Mouse (Mus musculus): ENCODE measurements around the gene Prn.
A peak's percentile ranks its signal among the peaks of the same experiment; 100 is the strongest.

Gene Prn

DNA sequence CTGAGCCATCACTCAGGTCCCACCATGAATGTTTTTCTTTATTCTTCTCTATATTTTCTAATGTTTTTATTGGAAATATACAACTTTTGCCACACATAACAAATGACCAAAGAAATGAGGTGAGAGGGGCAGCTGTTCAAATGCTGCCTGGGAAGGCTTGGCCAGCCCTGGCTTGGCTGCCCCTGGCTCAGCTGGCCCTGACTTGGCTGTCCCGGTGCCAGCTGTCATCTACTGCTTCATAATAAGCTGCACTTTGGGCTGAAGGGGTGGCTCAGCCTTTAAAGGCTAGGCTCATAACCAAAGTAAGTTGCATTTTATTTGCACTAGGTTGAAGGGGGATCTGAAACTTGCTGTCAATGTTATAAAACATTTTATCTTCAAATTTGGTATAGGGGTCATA lies 2.9 kb upstream of the Prn start:
- DNase-seq (ENCODE audit: low read depth, low spot score): no peak

DNA sequence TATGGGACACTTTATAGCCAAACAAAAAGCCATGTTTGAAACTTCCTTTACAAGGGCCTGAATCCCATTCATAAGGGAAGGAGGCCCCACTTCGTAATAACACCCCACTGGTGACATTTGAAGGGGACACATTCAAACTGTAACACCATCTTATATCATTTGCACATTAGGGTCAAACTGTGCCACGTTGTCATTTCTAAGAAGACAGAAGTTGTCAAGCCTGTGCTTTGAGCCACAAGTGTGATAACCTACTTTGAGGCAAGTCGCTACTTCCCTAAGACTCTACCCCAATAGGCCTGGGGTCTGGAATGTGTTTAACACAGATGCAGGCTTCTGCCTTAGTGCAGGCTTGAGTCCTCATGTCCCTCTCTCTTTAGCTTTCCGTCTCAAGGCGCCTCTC lies 2.4 kb upstream of the Prn start:
- DNase-seq (ENCODE audit: low read depth, low spot score): no peak

DNA sequence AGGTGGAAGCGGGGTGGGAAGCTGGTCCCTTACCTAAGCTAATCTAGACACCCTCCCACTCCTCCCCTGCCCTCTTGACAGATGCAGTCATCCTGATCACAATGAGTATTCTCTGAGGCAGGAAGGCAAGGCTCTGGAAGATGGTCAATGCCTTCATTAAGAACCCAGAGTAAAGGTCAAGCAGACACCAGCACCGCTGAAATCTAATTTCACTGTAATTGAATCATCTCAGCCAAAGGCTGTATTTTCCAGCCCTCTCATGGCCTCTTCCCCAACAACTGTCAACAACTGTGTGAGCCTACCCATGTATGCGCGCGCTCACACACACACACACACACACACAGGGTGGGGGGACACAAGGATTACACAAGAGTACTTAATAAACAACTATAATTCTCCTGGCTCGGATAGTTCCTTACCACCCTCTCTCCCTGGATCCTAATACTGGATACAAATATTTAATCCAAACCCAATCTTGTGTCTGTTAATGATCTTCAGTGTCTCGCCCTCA lies 1.4 kb upstream of the Prn start:
- DNase-seq (ENCODE audit: low read depth, low spot score): no peak

DNA sequence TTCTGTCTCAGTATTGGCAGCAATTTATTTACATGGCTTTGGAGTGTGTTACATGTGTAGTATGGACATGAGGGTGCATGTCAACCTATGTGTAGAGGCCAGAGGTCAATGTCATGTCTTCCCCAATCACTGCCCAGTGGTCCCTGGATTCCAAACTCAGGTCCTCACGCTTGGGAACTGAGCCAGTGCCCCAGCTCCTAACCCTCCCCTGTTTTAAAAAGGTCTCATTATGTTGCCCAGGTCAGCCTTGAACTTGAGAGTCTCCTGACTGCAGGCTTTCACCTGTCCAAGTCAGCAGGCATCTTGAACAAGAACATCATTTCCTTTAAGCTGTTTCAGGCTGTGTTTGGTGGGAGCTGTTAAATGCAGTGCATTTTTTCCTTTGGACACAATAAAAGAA lies 851 bp upstream of the Prn start:
- DNase-seq (ENCODE audit: low read depth, low spot score): no peak

DNA sequence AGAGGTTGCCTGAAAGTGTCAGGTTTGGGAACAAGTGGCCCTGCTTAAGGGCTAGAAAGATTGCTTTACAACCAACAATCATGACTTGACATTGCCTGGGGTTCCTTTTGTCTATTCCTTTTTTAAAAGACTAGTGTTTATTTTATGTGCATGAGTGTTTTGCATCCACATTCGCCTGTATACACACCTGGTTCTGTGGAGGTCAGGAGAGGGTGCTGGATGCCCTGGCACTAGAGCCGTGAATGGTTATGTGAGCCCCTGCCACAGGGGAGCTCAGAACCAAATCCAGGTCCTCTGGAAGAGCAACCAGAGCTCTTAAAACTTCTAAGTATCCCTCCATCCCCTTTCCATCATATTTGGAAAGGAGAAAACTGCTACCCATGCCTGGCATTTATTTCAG lies 1.1 kb downstream of the Prn start:
- no peak for DNase-seq (ENCODE audit: low read depth, low spot score)

DNA sequence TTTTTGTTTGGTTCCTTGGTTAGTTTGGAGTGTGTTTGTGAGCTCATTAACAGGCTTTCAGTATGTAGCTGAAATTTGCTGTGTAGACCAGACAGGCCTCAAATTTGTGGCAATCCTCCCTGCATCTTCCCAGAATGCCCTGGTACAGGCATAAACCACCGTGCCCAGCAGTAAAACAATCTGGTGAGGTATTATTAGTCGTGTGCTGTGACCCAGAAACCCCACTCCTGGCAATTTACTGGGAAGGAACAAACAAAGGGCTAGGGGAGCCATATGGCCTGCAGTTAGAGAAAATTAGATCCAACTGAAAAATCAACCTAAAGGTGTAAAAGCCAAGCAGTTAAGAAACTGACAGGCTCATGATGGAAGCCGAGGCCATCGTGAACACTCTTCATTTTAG lies 1.6 kb downstream of the Prn start:
- peak; percentile 95 for DNase-seq (ENCODE audit: low read depth, low spot score)

DNA sequence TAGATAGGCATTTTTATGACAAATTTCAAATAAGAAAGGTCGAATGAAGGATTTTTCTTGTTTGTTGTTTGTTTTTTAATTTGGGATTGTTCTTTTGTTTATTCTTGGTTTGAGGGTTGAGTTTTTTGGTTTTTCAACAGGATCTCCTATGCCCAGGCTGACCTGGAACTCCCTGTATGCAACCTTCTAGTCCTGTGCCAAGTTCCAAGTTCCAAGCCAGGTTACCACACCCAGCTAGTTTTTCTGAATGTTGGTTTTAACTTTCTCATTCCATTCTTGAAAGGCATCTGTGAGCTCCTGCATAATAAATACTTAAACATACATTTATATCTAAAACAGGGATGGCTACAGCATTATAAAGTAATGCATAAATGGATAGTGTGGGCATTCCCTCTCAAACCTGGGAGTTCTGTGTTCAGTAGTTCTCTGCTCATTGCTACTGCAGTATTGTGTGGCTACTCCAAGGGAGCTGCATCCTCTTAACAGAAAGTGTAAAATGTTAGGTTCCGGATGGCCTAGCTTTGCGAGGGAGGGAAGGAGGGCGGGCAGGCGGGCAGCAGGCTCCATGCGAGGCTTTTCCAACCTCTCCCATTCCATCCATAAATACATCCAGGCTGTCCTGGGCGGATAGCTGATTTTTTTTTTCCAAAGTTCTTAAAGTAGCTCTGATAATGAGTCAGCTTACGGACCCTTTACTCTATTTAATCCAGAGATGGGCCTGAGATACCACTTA lies 2.9 kb downstream of the Prn start:
- peak; percentile 45 for DNase-seq (ENCODE audit: low read depth, low spot score)

DNA sequence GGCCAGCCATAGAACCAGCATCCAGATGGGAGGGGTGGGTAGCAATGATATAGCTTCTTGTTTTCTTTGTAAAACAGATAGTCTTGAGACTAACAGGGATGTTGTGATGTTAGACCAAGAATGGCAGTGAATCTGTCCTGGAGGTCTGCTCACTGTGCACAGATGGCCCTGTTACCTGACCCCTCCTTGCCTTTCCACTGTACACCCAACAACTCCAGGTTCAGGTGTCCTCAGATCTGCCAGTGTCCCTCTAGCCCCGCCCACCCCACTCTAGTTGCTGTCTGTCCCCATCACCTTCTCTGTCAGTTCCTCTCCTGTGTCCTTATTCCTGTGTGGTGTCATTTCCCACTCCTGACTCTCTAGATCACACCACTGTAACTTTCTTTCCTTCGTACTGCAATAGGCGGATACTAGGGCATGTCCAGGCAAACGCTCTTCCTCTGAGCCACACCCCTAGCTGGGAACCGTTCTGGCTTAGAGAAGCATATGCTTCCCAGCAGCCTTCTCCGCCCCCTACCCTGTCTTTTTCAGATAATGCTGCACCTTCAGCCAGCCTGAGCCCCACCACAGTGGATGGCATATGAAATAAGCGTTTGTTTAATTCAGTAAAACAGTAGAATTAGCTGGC lies 22.6 kb downstream of the Prn start:
- no peak for DNase-seq (ENCODE audit: low read depth, low spot score)

DNA sequence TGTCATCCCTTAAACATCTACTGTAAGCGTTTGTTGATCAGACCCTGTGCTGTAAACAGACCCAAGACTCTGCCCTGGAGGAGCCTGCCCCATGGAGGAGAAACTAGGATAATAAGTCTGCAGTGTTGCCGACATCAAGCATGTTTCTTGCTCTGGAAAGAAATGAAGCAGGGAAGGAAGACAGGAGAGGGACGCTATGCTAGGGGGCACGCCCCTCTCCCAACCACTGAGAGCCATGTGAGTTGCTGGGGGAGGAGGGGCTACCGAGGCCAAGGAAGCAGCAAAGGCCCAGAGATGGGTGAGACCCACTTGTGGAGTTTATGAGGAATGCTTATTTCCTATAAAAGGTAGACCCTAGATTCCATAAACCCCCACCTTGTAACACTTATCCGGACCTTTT lies 23.3 kb downstream of the Prn start:
- DNase-seq (ENCODE audit: low read depth, low spot score): no peak

DNA sequence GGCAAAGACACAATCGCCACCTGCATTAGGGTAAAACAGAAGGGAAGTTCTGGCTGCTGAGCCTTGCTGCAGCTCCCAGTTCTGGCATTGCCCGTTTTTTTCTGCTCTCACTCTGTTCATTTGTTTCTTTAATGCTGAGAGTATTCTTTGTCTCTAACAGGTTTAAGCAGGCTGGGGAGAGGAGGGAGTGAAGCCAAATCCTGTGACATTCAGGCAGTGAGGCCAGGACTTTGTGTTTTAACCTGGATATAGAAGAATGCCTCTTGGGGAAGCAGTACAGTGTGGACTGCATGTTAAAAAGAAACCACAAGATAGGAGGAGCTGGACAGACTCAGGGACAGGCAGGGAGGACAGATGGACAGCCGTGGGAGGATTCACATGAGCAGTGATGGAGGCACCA lies 23.8 kb downstream of the Prn start:
- peak; percentile 53 for DNase-seq (ENCODE audit: low read depth, low spot score)

DNA sequence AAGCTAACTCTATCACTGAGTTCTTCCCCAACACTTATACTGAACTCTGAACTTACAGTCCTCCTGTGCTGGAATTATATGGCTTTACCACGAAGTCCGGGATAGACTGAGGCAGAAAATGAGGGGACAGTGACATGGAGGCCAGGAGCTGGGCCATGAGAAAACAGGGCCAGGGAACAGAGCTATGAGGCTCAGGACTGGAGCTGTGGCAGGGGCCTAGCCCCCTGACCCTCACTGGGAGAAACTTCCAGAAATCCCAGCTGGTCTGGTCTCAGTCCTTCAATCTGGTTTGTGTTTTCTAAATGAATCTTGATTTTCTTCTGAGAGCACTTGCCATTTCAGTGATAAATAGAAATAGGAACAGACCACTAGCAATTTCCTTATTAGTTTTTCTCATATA lies 24.5 kb downstream of the Prn start:
- no peak for DNase-seq (ENCODE audit: low read depth, low spot score)

DNA sequence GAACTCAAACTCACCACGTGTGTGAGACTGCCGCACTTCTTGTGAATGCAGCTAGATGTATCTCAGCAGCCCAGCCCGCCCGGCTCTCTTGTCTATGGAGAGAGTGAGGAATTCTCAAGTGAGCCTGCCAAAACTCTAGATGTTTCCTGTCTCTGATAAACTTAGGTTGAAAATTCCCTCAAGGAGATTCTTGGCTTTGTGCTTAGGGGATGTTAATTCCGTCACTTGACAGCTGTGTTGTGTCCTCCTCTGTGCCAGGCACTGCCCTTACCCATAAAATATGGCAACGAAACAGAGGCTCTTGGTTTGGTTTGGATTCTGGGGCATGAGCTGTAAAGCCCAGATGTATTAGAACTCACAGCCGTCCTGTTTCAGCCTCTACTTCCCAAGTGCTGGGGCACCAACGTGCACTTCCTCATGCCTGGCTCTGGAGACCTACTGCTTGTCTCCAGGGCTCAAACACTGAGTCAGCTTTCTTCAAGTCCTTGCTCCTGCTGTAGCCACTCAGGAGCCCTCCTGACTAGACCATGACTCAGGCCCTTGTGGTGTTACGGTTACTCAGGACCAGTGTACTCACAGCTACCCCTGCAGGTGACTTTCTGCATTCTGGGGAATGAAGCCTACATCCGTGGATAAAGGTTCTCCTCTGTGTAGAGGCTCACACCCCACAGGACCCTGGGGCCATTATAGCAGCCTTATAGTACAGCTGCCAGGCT lies 25.8 kb downstream of the Prn start:
- peak; percentile 81 for DNase-seq (ENCODE audit: low read depth, low spot score)

DNA sequence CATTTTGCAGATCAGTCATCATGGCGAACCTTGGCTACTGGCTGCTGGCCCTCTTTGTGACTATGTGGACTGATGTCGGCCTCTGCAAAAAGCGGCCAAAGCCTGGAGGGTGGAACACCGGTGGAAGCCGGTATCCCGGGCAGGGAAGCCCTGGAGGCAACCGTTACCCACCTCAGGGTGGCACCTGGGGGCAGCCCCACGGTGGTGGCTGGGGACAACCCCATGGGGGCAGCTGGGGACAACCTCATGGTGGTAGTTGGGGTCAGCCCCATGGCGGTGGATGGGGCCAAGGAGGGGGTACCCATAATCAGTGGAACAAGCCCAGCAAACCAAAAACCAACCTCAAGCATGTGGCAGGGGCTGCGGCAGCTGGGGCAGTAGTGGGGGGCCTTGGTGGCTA lies 26.7 kb downstream of the Prn start:
- DNase-seq (ENCODE audit: low read depth, low spot score): no peak

DNA sequence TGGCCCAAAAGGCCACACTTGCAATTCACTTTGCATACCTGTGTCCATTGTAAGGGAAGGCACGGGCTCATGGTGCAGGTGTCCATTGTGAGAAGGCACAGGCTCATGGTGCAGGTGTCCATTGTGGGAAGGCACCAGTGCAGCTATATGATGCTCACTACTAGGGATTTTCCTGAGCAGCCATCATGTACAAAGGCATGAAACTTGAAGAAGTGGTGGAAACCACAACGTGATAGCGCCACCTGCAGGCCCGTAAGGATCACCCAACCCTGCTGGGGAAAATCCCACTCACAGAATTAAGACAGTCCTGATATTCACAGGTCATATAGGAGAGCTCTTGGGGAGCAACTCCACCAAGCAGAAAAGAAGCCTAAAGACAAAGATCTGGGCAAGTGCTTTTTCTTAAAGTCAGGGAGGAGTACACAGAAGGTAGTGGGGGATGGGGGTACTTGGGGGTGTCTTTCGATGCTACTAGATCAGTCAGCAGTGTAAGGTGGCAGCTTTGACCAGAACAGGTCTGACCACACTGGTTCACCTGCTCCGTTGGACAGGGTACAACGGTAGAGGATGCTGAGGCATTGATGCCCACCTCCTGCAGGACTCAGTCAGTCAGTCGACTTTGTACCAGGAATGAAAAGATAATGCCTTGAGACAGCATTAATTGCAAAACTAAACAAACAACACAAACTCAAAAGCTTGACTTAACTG lies 29.8 kb downstream of the Prn start:
- peak; percentile 90 for DNase-seq (ENCODE audit: low read depth, low spot score)

DNA sequence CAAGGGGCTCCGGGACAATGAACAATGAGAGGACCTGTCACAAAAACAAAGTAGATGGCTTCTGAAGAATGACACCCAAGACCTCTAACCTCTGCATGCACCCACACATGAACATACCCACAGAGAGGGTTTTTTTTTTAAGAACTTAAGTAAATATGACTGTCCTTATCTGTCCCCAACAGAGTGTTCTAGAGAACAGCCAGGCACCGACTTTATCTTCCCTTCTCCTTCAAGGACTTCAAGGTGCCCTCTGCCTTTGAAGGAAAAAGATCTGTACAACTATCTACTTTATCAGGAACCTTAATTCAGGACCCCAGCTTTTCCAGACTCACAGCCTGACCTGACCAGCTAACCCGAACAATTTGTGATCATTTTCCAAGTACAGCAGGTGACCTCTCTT lies 30.7 kb downstream of the Prn start:
- no peak for DNase-seq (ENCODE audit: low read depth, low spot score)

DNA sequence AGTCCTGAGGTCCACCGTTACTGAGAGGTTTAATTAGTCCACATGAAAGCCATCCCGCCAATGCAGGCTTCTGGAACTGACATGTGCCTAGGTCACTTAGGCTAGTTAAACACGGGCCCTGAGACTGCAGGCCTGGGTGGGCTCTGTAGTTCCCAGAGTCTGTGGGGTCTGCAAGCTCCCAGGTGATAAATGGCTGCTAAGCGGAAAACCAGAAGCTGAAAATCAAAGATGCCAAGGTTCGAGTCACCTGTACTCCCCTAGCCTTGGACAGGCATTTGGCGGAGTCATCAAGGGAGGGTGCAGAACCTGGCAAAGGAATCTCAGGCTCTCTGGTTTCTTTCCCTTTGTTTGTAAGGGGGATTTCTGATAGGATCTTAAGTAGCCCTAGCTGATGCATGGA lies 31.7 kb downstream of the Prn start:
- DNase-seq (ENCODE audit: low read depth, low spot score): no peak

DNA sequence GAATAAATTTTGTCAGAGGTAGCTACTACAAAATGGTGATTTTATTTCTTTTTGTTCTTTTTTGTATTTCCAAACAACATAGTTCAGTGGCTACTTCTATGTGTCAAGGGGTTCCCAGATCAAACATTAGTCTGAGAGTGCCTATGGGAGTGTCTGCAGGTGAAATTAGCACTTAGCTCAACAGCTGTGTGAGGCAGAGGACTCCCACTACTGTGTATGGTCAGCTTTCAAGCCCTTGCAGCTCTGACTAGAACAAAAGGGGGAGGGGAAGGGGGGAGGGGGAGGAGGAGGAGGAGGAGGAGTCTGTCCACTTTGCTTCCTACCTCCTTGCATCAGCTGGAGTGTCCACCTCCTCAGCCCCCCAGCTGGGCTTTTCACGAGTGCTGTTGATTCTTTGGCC lies 34.6 kb downstream of the Prn start:
- no peak for DNase-seq (ENCODE audit: low read depth, low spot score)

DNA sequence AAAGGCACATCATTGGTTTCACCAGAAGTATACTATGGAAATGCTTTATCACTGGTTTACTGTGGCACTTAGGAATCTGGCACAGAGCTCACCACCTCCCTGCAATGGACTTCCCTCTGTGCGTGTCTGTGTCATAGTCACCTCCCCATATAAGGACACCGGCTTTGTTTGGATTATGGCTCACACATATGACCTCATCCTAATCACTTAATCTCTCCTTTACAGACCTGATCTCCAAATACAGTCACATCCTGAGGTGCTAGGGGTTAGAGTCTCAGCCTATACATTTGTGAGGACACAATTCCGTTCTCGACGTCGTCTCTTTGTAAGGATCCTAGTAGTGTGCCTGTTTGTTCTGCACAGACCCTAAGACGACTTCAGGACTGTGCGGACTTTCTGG lies 35.5 kb downstream of the Prn start:
- no peak for DNase-seq (ENCODE audit: low read depth, low spot score)

DNA sequence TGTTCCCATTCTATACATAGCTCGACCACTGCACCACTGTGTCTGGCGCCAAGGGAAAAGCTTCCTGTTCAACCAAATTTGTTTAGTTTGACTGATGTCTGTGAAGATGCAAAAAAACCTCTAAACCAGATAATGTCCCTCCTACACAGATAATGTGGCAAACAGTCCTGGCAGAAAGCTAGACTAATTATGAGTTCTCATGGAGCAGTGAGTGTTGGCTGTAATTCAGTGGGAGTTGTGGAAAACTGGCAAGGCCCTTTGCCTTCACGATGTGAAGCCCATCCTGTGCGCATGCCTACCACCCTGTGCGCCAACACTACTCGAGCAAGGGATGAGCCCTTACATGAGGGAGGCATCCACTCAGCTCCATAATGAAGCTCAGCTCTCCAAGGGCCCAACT lies 36.0 kb downstream of the Prn start:
- DNase-seq (ENCODE audit: low read depth, low spot score): peak; percentile 39

DNA sequence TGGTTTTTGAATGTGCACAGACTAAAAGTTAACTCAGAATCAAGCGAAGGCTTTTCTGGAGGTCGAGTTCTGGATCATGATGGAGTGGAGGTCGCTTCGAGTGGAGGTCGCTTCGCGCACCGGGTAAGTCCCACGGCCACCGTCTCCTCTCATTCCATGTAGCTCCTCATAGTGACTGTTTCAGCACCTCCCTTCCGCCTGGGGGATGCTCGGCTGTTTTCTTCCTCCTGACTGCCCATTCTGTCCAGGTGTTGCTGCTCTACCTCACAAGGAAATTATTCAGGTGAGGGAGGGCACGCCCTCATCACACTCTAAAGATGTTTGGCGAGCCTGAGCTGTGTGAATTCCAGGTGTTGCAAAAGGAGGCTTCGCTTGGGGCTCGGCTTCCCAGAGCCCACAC lies 36.6 kb downstream of the Prn start:
- DNase-seq (ENCODE audit: low read depth, low spot score): no peak

DNA sequence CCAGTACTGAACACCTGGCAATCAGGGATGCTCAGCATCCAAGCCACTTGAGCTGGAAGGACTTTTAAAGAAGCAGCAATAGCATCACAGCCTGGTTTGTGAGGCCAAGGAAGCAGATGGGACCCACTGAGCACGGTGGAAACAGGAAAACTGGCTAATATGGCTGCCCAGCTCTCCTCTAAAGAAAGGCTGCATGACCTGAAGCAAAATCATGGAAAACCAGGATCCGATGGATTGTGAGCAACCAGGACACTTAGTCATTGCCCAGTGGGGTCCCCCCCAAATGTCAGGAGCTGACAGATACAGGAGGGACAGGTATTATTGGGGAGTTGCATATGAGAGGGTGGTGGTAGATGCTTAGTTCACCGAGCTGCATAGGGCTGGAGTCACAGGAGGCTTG lies 38.4 kb downstream of the Prn start:
- no peak for DNase-seq (ENCODE audit: low read depth, low spot score)

DNA sequence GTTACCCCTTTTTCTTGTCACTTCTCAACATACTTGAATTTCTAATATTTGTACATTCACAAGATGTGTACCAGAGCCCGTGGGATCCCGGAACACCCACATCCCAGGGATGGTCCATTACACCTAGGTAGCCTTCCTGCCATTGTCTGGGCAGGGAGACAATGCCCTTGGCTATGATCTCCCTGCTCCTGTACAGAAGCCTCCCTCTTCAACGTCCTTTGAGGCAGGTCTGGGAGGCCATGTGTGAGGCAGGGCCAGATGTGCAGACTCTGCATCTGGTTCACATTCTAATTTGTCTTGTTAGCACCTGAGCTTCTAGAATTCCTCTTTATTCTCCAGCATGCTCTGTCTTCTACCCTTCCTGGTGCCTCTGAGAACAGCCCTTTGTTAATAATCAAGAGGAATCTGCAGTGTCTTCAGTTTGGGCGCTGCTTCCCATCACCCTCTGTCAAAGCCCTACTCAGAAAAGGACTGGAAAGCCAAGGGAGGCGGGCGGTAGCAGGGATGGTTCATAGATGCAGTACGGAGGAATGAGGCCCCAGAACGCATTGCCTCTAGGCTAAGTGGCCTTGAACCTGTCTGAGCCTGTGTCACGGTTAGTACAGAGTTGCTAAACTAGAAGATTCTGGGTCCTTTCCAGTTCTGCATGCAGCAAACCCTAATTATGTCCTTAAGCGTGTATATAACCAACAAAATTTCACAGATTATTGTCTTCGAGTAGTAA lies 39.3 kb downstream of the Prn start:
- no peak for DNase-seq (ENCODE audit: low read depth, low spot score)
